Mouse (Mus musculus): ENCODE data around the gene Esrrg. TPM values are rescaled to one million over a fixed set of nuclear protein-coding genes. Genes with fewer than 3 reads are reported as not detected.

Esrrg gene
- polyA plus RNA-seq, 1 experiment from 2014 or later = 10.7 TPM

- Histone ChIP-seq H3K36me3 (ENCODE audit: control insufficient read depth, insufficient read depth, low read length) (no peaks in the 10 kb centered on the region), H3K9me3 (replicated peaks; ENCODE audit: control insufficient read depth, low read length) (no peaks in the 10 kb centered on the region), H3K9ac (ENCODE audit: low read length) (no peak overlapping the region), H3K4me3 (replicated peaks; ENCODE audit: low read length) (no peak overlapping the region), H3K4me1 (ENCODE audit: control insufficient read depth, insufficient read depth, low read length) (no peaks in the 10 kb centered on the region), H3K4me2 (ENCODE audit: low read depth, low read length) (no peak overlapping the region), H3K27ac (ENCODE audit: low read length) (no peak overlapping the region), H3K27me3 (ENCODE audit: control insufficient read depth, insufficient read depth, low read length) (no peaks in the 10 kb centered on the region)
- no peak for ATAC-seq (ENCODE audit: insufficient read depth, low FRiP score)
- WGBS = 72% methylated on average over 1 of the region's 1 CpGs
These were observed 550.1 kb downstream of the Esrrg start for GRCm38 (mm10) chr1:188158675-188159074.

- Histone ChIP-seq H3K27ac (ENCODE audit: low read length) (no peak overlapping the region), H3K36me3 (ENCODE audit: control insufficient read depth, insufficient read depth, low read length) (no peaks in the 10 kb centered on the region), H3K4me1 (ENCODE audit: control insufficient read depth, insufficient read depth, low read length) (no peaks in the 10 kb centered on the region), H3K4me3 (replicated peaks; ENCODE audit: low read length) (no peak overlapping the region), H3K9ac (ENCODE audit: low read length) (no peak overlapping the region), H3K27me3 (ENCODE audit: control insufficient read depth, insufficient read depth, low read length) (no peaks in the 10 kb centered on the region), H3K4me2 (ENCODE audit: low read depth, low read length) (no peak overlapping the region), H3K9me3 (replicated peaks; ENCODE audit: control insufficient read depth, low read length) (no peaks in the 10 kb centered on the region)
- WGBS = 88% methylated on average over 2 of the region's 2 CpGs
- no peak for ATAC-seq (ENCODE audit: insufficient read depth, low FRiP score)
These were observed 550.5 kb downstream of the Esrrg start for GRCm38 (mm10) chr1:188159108-188159507.

GRCm38 (mm10) chr1:188163058-188163457 lies 554.5 kb downstream of the Esrrg start:
- ATAC-seq (ENCODE audit: insufficient read depth, low FRiP score) = no peak
- no peak overlapping the region for H3K4me3 ChIP-seq (replicated peaks; ENCODE audit: low read length)
- no peaks in the 10 kb centered on the region for H3K27me3 ChIP-seq (ENCODE audit: control insufficient read depth, insufficient read depth, low read length)
- no peak overlapping the region for H3K27ac ChIP-seq (ENCODE audit: low read length)
- no peaks in the 10 kb centered on the region for H3K4me1 ChIP-seq (ENCODE audit: control insufficient read depth, insufficient read depth, low read length)
- H3K4me2 ChIP-seq (ENCODE audit: low read depth, low read length) = no peak overlapping the region
- no peaks in the 10 kb centered on the region for H3K36me3 ChIP-seq (ENCODE audit: control insufficient read depth, insufficient read depth, low read length)
- no peak overlapping the region for H3K9ac ChIP-seq (ENCODE audit: low read length)
- no peaks in the 10 kb centered on the region for H3K9me3 ChIP-seq (replicated peaks; ENCODE audit: control insufficient read depth, low read length)

- H3K9me3 ChIP-seq (replicated peaks; ENCODE audit: control insufficient read depth, low read length) = no peaks in the 10 kb centered on the region
- no peak for ATAC-seq (ENCODE audit: insufficient read depth, low FRiP score)
- WGBS = 52% methylated on average over 6 of the region's 6 CpGs
These were observed 555.7 kb downstream of the Esrrg start for GRCm38 (mm10) chr1:188164251-188164650.

GRCm38 (mm10) chr1:188173859-188174258 lies 565.3 kb downstream of the Esrrg start:
- no peaks in the 10 kb centered on the region for H3K4me1 ChIP-seq (ENCODE audit: control insufficient read depth, insufficient read depth, low read length)
- no peaks in the 10 kb centered on the region for H3K36me3 ChIP-seq (ENCODE audit: control insufficient read depth, insufficient read depth, low read length)
- no peak overlapping the region for H3K27ac ChIP-seq (ENCODE audit: low read length)
- H3K27me3 ChIP-seq (ENCODE audit: control insufficient read depth, insufficient read depth, low read length) = no peaks in the 10 kb centered on the region
- H3K9ac ChIP-seq (ENCODE audit: low read length) = no peak overlapping the region
- H3K9me3 ChIP-seq (replicated peaks; ENCODE audit: control insufficient read depth, low read length) = no peaks in the 10 kb centered on the region
- WGBS = 47% methylated on average over 1 of the region's 1 CpGs
- no peak overlapping the region for H3K4me2 ChIP-seq (ENCODE audit: low read depth, low read length)
- no peak for ATAC-seq (ENCODE audit: insufficient read depth, low FRiP score)
- no peak overlapping the region for H3K4me3 ChIP-seq (replicated peaks; ENCODE audit: low read length)

More at GRCm38 (mm10) chr1:188164251-188164650, 555.7 kb downstream of the Esrrg start:
- no peak overlapping the region for H3K4me2 ChIP-seq (ENCODE audit: low read depth, low read length)
- H3K4me3 ChIP-seq (replicated peaks; ENCODE audit: low read length) = no peak overlapping the region
- no peak overlapping the region for H3K9ac ChIP-seq (ENCODE audit: low read length)
- no peaks in the 10 kb centered on the region for H3K36me3 ChIP-seq (ENCODE audit: control insufficient read depth, insufficient read depth, low read length)
- no peaks in the 10 kb centered on the region for H3K27me3 ChIP-seq (ENCODE audit: control insufficient read depth, insufficient read depth, low read length)
- no peaks in the 10 kb centered on the region for H3K4me1 ChIP-seq (ENCODE audit: control insufficient read depth, insufficient read depth, low read length)
- H3K27ac ChIP-seq (ENCODE audit: low read length) = no peak overlapping the region

- no peaks in the 10 kb centered on the region for H3K36me3 ChIP-seq (ENCODE audit: control insufficient read depth, insufficient read depth, low read length)
- WGBS = 83% methylated on average over 5 of the region's 5 CpGs
- H3K4me3 ChIP-seq (replicated peaks; ENCODE audit: low read length) = no peak overlapping the region
- no peaks in the 10 kb centered on the region for H3K27me3 ChIP-seq (ENCODE audit: control insufficient read depth, insufficient read depth, low read length)
- no peak for ATAC-seq (ENCODE audit: insufficient read depth, low FRiP score)
- H3K4me2 ChIP-seq (ENCODE audit: low read depth, low read length) = no peak overlapping the region
- no peak overlapping the region for H3K27ac ChIP-seq (ENCODE audit: low read length)
- no peaks in the 10 kb centered on the region for H3K4me1 ChIP-seq (ENCODE audit: control insufficient read depth, insufficient read depth, low read length)
- H3K9ac ChIP-seq (ENCODE audit: low read length) = no peak overlapping the region
- no peaks in the 10 kb centered on the region for H3K9me3 ChIP-seq (replicated peaks; ENCODE audit: control insufficient read depth, low read length)
These were observed 574.4 kb downstream of the Esrrg start for GRCm38 (mm10) chr1:188182951-188183350.

- no peak overlapping the region for H3K4me2 ChIP-seq (ENCODE audit: low read depth, low read length)
- ATAC-seq (ENCODE audit: insufficient read depth, low FRiP score) = no peak
- no peak overlapping the region for H3K9ac ChIP-seq (ENCODE audit: low read length)
- H3K27me3 ChIP-seq (ENCODE audit: control insufficient read depth, insufficient read depth, low read length) = no peaks in the 10 kb centered on the region
- no peaks in the 10 kb centered on the region for H3K4me1 ChIP-seq (ENCODE audit: control insufficient read depth, insufficient read depth, low read length)
- H3K27ac ChIP-seq (ENCODE audit: low read length) = no peak overlapping the region
- WGBS = 65% methylated on average over 17 of the region's 17 CpGs
- no peaks in the 10 kb centered on the region for H3K36me3 ChIP-seq (ENCODE audit: control insufficient read depth, insufficient read depth, low read length)
- no peaks in the 10 kb centered on the region for H3K9me3 ChIP-seq (replicated peaks; ENCODE audit: control insufficient read depth, low read length)
- H3K4me3 ChIP-seq (replicated peaks; ENCODE audit: low read length) = no peak overlapping the region
These were observed 578.0 kb downstream of the Esrrg start for GRCm38 (mm10) chr1:188186440-188187117.

- no peak for ATAC-seq (ENCODE audit: insufficient read depth, low FRiP score)
- Histone ChIP-seq H3K4me2 (ENCODE audit: low read depth, low read length) (no peak overlapping the region), H3K36me3 (ENCODE audit: control insufficient read depth, insufficient read depth, low read length) (no peaks in the 10 kb centered on the region), H3K27me3 (ENCODE audit: control insufficient read depth, insufficient read depth, low read length) (no peaks in the 10 kb centered on the region), H3K27ac (ENCODE audit: low read length) (no peak overlapping the region), H3K9ac (ENCODE audit: low read length) (no peak overlapping the region), H3K9me3 (replicated peaks; ENCODE audit: control insufficient read depth, low read length) (no peaks in the 10 kb centered on the region), H3K4me3 (replicated peaks; ENCODE audit: low read length) (no peak overlapping the region), H3K4me1 (ENCODE audit: control insufficient read depth, insufficient read depth, low read length) (no peaks in the 10 kb centered on the region)
- 94% methylated on average over 2 of the region's 2 CpGs for WGBS
These were observed 584.4 kb downstream of the Esrrg start for GRCm38 (mm10) chr1:188192971-188193370.

GRCm38 (mm10) chr1:188207421-188207820 lies 598.8 kb downstream of the Esrrg start:
- H3K9me3 ChIP-seq (replicated peaks; ENCODE audit: control insufficient read depth, low read length) = no peaks in the 10 kb centered on the region
- H3K9ac ChIP-seq (ENCODE audit: low read length) = no peak overlapping the region
- no peaks in the 10 kb centered on the region for H3K36me3 ChIP-seq (ENCODE audit: control insufficient read depth, insufficient read depth, low read length)
- no peak overlapping the region for H3K27ac ChIP-seq (ENCODE audit: low read length)
- no peaks in the 10 kb centered on the region for H3K4me1 ChIP-seq (ENCODE audit: control insufficient read depth, insufficient read depth, low read length)
- H3K4me3 ChIP-seq (replicated peaks; ENCODE audit: low read length) = no peak overlapping the region
- no peaks in the 10 kb centered on the region for H3K27me3 ChIP-seq (ENCODE audit: control insufficient read depth, insufficient read depth, low read length)
- 69% methylated on average over 6 of the region's 6 CpGs for WGBS
- no peak overlapping the region for H3K4me2 ChIP-seq (ENCODE audit: low read depth, low read length)
- no peak for ATAC-seq (ENCODE audit: insufficient read depth, low FRiP score)

Measured in stomach, embryonic 16.5 days (tissue).